Mouse (Mus musculus): ENCODE data around the gene Atp6v0a1. TPM values are rescaled to one million over a fixed set of nuclear protein-coding genes. Genes with fewer than 3 reads are reported as not detected.

The Atp6v0a1 gene
- 26.1 and 26.7 TPM in 2 replicates for polyA plus RNA-seq (2012; ENCODE audit: insufficient read depth, insufficient read length, missing spikeins)

DNA sequence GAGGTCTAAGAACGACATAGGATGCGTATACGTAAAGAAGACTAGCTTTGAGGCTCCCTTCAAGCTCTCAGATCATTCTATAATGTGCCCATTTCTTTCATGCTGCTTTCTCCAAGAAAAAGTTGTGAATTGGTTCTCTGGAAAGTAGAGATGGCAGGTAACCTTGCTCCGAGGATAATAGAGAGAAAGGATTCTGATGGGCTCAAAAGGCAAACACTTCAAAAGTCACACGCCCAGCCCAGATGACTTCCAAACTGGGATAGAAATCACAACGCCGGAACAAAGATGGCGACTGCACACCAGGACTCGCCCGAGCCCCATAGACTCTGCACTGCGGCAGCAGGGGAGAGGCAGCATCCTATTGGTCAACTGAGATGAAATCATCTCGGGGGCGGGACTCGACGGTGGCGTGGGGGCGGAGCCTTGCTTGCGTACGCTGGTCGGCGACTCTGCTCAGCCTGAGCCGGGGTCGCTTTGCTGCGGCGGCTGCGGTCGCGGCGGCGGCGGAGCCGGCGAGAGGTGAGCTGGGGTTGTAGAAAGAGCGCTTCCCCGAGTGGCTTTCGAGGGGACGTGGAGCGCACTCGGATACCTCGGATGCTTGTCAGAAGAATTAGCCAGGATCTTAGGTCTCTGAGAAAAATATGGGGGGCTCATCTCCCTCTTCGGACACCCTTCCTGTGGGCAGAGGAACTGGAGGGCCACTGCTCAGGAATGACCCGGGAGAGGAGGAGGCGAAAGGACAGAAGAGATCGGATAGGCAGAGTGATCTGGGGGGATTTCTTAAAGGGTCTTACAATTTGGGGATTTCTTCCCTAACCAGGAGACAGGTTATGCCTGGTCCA is at the start of gene Atp6v0a1:
Gene Atp6v0a1, plus strand, starts transcription at position 407 of the 842 bp plus-strand sequence.
- H3K4me3 ChIP-seq (ENCODE audit: insufficient read depth, low read depth, low read length), result peak within 1 kb of the TSS; percentile 73
- H3K27ac ChIP-seq (replicated peaks; ENCODE audit: low read depth, low read length), result peak within 1 kb of the TSS; percentile 96
- no peaks in the 10 kb centered on the region; the same call in 1 of the 2 replicates for H3K4me1 ChIP-seq (ENCODE audit: control insufficient read depth, insufficient read depth, insufficient read length, low read length)

DNA sequence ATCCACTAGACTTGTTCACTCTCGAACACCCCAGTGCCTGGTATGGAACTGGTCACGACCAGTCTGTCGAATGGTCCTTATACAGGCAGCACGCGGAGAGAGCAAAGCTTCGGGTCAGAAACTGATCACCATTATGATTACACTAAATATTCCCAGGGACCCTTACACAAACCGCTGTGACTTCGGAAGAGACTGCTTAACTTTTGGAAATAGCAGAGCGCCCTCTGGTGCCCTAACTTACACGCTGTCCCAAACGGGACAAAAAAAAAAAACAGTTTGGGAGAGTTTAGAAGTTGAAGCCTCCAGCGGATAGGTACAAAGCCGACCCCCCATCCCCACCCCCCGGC is 49.8 kb upstream of the Atp6v0a1 start:
- Histone ChIP-seq H3K4me1 (ENCODE audit: control insufficient read depth, insufficient read depth, insufficient read length, low read length) (peaks cover 14% of the 10 kb centered on the region), H3K4me3 (ENCODE audit: insufficient read depth, low read depth, low read length) (peak overlapping the region; percentile 42), H3K27ac (replicated peaks; ENCODE audit: low read depth, low read length) (peak overlapping the region; percentile 89)

DNA sequence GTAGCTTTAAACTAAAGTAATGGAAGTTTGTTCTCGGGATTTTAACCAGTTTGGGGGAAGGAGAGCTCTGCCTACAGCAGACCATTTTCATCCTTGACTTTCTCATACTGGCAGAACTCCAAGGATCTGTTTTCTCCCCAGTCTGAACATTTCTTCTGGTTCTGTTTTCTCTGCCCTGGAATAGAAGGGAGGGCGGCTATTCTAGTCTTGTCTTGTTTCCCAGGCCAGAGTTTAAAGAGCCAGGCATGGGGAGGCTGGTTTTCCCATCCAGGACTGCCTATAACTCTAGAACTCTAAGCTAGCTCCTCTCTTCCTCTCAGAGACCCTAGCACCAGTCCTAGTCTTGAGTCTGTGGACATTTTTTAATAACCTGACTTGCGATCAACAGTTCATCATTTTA is 49.4 kb upstream of the Atp6v0a1 start:
- Histone ChIP-seq H3K27ac (replicated peaks; ENCODE audit: low read depth, low read length) (peak overlapping the region; percentile 98), H3K4me1 (ENCODE audit: control insufficient read depth, insufficient read depth, insufficient read length, low read length) (peaks cover 16% of the 10 kb centered on the region), H3K4me3 (ENCODE audit: insufficient read depth, low read depth, low read length) (peak overlapping the region; percentile 43)

DNA sequence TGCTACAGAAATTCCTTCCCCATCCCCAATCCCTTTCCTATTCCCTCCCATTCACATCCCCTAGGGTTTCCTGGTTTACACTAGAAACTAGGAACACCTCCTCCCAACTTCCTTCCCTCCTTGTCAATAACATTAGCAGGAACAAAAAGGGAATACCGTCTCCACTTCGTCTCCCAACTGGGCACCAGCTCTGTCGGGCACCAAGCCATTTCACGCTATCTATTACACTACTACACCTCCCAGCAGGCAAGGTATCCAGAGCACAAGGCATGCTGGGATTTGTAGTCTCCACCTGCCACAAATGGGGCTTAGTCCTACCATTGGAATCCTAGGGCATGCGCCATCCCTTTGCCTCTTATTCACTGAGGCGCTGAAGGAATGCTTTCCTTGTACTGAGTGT is 48.7 kb upstream of the Atp6v0a1 start:
- Histone ChIP-seq H3K27ac (replicated peaks; ENCODE audit: low read depth, low read length) (peak overlapping the region; percentile 86), H3K4me1 (ENCODE audit: control insufficient read depth, insufficient read depth, insufficient read length, low read length) (peaks cover 16% of the 10 kb centered on the region), H3K4me3 (ENCODE audit: insufficient read depth, low read depth, low read length) (peak overlapping the region; percentile 5; the same call in 1 of the 2 replicates)

DNA sequence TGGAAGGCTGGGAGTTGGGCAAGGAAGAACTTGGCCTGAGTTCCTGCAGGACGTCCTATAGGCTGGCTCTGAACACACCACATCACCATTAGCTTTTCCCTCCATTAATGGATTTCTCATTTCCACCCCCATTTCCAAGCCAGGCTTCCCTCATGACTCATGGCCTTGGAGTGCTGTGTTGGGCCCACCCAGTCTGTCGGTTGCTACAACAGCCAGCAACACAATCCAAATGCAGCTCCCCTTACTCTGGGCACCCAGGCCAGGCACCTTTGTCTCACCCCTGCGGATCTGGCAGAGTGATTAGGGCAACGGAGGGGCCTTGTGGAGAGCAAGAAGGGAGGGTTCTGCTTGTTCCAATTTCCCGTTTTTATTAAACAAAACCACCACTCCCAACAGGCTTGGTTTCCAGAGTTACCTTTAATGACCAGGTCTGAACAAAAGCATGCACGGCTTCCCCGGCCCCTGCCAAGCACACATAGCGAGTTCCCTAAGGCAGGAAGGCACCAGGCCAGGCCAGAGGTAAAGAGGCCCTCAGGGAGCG is 46.8 kb upstream of the Atp6v0a1 start:
- H3K4me1 ChIP-seq (ENCODE audit: control insufficient read depth, insufficient read depth, insufficient read length, low read length), result peaks cover 16% of the 10 kb centered on the region
- H3K27ac ChIP-seq (replicated peaks; ENCODE audit: low read depth, low read length), result peak overlapping the region; percentile 96

DNA sequence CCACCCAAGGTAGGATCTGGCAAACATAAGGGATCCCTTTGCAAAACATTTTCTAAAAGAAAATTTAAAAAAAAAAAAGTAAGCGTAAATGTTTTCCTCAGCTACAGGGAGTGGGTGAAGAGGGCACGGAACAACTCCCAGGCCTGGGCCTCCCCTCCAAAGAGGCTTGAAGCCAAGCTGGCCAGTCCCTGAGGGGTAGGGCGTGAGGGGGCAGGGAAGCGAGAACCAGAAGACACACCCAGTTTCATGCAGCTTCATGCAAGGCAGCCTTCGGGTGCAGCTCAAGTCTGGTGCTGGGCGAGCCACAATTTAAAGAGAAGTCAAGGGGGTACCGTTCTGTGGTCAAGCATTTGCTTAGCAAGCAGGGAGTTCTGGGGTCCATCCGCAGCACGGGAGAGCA is 45.6 kb upstream of the Atp6v0a1 start:
- H3K4me3 ChIP-seq (ENCODE audit: insufficient read depth, low read depth, low read length), result peak overlapping the region; percentile 83
- H3K27ac ChIP-seq (replicated peaks; ENCODE audit: low read depth, low read length), result peak overlapping the region; percentile 96
- H3K4me1 ChIP-seq (ENCODE audit: control insufficient read depth, insufficient read depth, insufficient read length, low read length), result peaks cover 16% of the 10 kb centered on the region

More for the DNA sequence above, 46.8 kb upstream of the Atp6v0a1 start:
- peak overlapping the region; percentile 83 for H3K4me3 ChIP-seq (ENCODE audit: insufficient read depth, low read depth, low read length)

DNA sequence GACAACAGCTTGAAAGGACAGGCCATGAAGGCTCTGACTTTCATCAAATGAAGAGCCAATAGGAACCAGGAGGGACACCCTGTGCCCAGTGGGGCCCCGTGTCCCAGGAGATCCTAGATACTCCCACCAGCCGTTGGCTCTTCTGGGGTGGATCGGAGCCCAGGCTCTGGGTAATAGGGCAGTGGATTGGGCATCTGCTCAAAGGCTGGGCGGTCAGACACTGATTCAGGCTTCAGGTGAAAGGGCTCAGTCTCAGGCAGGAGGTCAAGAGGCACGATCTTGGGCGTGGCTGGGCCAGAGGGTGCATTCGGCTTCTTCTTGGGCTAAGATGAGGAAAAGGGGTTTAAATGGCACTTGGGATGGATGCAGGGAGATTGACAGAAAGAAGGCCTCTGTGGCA is 45.1 kb upstream of the Atp6v0a1 start:
- Histone ChIP-seq H3K27ac (replicated peaks; ENCODE audit: low read depth, low read length) (peak overlapping the region; percentile 96), H3K4me1 (ENCODE audit: control insufficient read depth, insufficient read depth, insufficient read length, low read length) (peaks cover 14% of the 10 kb centered on the region), H3K4me3 (ENCODE audit: insufficient read depth, low read depth, low read length) (peak overlapping the region; percentile 83)

DNA sequence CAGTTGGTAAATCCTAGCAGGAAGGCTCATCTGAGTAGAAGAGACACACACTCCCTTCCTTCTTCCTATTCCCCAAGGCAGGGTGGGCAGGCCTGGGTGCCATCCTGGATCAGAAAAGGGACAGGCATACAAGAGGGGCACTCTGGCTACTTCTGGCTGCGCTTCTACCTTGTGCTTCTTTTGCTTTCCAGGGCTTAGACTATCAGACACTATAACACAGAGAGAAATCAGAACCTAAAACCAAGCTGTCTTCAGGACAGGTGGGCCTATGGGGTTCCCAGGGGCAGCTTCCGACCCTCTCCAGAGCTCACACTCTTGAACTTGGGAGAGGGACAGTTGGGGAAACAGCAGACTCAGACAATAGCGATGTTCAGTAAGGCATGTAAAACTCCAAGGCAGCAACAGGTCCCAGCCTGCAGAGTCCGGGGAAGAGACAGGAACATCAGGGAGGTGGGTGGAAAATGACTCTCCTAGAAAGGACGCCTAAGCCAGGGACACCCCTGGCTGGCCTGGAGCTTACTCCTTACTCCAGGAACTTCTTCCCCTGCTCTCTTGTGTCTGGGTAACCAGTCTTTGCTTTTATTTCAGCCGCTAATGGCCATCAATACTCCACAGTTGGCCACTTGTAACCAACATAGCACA is 44.2 kb upstream of the Atp6v0a1 start:
- Histone ChIP-seq H3K27ac (replicated peaks; ENCODE audit: low read depth, low read length) (peak overlapping the region; percentile 96), H3K4me3 (ENCODE audit: insufficient read depth, low read depth, low read length) (peak overlapping the region; percentile 83), H3K4me1 (ENCODE audit: control insufficient read depth, insufficient read depth, insufficient read length, low read length) (peaks cover 14% of the 10 kb centered on the region)

DNA sequence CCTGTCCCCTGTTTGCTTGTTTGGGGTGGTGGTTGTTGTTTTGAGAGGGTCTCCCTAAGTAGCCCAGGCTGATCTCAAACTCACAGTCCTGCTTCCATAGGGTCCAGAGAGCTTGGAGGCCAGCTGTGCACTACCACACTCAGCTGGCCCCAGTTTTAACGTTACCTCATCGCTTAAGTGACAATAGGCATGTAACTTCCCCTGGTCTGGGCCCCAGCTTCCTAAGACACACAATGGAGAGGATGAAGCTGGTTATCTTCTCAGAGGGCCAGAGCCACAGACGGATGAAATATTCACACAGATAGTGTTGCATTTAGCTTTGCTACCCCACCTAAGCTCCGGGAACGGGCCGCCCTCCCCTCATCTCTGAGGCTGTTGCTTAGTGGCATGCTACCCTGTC is 43.5 kb upstream of the Atp6v0a1 start:
- Histone ChIP-seq H3K27ac (replicated peaks; ENCODE audit: low read depth, low read length) (peak overlapping the region; percentile 96), H3K4me3 (ENCODE audit: insufficient read depth, low read depth, low read length) (peak overlapping the region; percentile 83), H3K4me1 (ENCODE audit: control insufficient read depth, insufficient read depth, insufficient read length, low read length) (peaks cover 12% of the 10 kb centered on the region)

DNA sequence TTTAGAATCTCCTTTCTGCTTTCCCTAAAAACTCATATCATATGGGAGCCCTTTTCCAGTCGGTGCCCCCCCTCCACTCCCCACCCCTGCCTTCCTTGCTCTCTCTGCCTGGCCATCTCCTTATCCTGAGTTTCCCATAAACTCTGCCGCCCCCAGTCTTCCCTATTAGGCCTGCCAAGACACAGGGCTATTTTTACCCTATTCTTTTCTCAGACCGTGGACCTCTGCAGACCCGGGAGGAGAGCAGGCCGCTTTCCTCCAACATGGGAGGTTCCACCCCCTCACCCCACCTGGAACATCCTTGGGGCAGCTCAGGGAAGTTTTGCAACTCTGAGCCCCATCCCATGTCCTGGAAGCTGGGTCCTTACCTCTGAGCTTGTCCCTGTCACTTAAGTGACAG is 41.9 kb upstream of the Atp6v0a1 start:
- Histone ChIP-seq H3K27ac (replicated peaks; ENCODE audit: low read depth, low read length) (peak overlapping the region; percentile 96), H3K4me1 (ENCODE audit: control insufficient read depth, insufficient read depth, insufficient read length, low read length) (peaks cover 14% of the 10 kb centered on the region), H3K4me3 (ENCODE audit: insufficient read depth, low read depth, low read length) (peak overlapping the region; percentile 83)

DNA sequence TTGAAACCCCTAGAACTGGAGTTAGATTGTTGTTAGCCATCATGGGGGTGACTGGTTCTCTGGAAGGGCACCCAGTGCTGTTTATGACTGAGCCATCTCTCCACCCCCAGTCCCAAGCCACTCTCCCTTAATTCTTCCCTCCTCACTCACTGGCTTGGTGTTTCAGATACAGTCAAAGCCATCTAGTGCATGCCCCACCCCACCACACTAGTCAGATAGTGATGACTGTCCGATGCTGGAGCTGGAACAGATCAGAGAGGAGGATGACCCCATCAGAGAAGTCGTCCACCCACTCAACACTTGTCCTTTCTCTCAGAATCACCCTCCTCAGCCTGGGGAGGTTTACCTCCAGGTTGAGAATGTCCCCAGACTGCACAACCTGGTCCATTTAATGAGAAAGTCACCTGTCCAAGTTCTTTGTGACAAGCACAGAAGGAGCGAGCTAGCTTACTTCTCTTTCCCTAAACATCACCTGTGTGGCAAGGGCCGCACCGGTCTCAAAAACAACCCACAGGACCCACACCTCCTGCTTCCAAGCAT is 41.3 kb upstream of the Atp6v0a1 start:
- Histone ChIP-seq H3K27ac (replicated peaks; ENCODE audit: low read depth, low read length) (peak overlapping the region; percentile 96), H3K4me1 (ENCODE audit: control insufficient read depth, insufficient read depth, insufficient read length, low read length) (peaks cover 14% of the 10 kb centered on the region), H3K4me3 (ENCODE audit: insufficient read depth, low read depth, low read length) (peak overlapping the region; percentile 83)

DNA sequence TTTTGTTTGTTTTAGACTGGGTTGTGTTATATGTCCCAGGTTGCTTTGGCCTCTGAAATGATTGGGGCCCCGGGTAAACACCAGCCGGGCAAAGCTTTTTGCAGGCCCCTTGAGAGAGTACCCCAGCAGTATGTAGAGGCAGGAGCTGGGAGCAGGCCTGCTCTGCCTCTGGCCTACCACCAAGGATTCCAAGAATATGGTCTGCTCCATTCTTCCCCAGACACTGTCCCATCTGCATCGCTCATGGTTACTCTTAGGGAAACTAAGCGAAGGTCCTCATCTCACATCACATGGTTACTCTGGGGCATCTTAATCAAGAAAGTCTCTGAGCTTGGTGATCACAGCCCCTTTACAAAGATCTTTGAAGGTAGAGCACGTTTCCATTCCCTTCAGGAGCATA is 40.8 kb upstream of the Atp6v0a1 start:
- Histone ChIP-seq H3K4me1 (ENCODE audit: control insufficient read depth, insufficient read depth, insufficient read length, low read length) (peaks cover 14% of the 10 kb centered on the region), H3K27ac (replicated peaks; ENCODE audit: low read depth, low read length) (peak overlapping the region; percentile 96), H3K4me3 (ENCODE audit: insufficient read depth, low read depth, low read length) (peak overlapping the region; percentile 83)

DNA sequence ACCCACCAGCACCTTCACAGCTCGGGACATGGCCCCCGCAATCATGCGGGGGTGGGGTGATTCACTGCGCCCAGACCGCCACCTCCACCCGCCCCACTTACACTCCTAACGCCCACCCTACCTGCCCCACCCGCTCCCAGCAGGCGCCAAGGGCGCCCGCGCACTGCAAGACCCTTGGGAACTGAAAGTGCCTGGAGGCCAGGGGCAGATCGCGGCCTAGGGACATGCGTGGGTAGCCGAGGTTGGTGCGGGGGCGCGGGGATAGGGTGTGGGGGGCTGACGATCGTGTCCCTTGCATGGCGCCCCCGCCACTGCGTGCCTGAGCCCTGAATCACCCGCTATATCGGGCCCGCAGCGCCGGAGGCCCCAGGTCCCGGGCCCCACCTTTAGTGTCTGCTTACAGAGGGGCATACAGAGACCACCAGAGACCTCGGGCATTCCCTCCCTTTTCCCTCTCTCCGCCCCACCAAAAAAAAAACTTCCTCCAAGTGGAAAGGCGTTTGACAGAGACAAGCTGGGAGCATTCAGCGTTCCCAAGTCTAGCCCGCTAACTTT is 40.0 kb upstream of the Atp6v0a1 start:
- Histone ChIP-seq H3K27ac (replicated peaks; ENCODE audit: low read depth, low read length) (peak overlapping the region; percentile 96), H3K4me1 (ENCODE audit: control insufficient read depth, insufficient read depth, insufficient read length, low read length) (peaks cover 9% of the 10 kb centered on the region), H3K4me3 (ENCODE audit: insufficient read depth, low read depth, low read length) (peak overlapping the region; percentile 83)

DNA sequence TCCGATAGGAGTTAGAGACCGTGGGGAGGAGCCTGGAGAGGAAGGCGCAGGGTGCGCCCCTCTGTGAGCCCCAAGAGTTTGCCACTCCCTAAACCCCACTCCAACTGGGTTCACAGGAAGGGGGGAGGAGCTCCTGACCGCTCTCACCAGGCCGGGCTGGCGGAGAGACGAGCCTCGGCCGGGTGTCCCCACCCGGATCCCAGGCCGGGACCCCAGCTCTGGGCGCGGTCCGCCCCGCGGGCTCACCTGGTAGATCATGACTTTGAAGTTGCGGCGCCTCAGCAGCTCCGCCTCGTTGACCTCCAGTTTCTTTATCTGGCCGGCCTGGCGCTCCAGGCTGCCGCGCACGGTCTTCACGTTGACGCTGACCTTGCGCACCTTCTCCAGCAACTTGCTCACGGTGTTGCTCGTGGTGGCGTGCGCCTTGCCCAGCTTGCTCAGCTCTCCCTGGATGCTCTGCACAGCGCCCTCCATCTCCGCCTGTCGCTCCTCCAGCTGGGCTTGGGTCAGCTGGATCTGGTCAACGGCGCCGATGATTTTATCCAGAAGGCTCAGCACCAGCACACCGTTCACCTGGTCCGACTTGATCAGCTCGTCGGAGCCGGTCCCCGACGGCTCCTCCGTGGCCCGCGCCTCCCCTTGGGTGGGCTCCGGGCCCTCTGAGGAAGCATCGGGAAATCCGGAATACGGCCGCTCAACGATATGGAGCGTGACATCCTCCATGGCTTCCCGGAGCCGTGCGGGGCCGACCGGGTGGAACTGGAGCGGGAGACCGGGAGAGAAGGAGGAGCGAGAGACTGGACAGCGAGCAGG is 39.3 kb upstream of the Atp6v0a1 start:
- peaks cover 10% of the 10 kb centered on the region for H3K4me1 ChIP-seq (ENCODE audit: control insufficient read depth, insufficient read depth, insufficient read length, low read length)
- H3K4me3 ChIP-seq (ENCODE audit: insufficient read depth, low read depth, low read length), result peak overlapping the region; percentile 83
- peak overlapping the region; percentile 96 for H3K27ac ChIP-seq (replicated peaks; ENCODE audit: low read depth, low read length)
